Mouse (Mus musculus) intestine, embryonic 16.5 days (tissue): ENCODE results near the gene Bri3. TPM values are rescaled to one million over a fixed set of nuclear protein-coding genes. Genes with fewer than 3 reads are reported as not detected.

Source experiments
- ATAC-seq: fragments of 200-750 bp; cut with Nextera tagmentation; 2 replicates; pipeline ENCODE4 v1.8.0; 2017; ENCODE audit warnings: moderate TSS enrichment, moderate library complexity
- H3K27ac ChIP-seq: fragments of 300-500 bp; sonication (generic); 2 replicates; pipeline ENCODE4 v1.5.1; 2014; ENCODE audit warnings: mild to moderate bottlenecking, low read length
- H3K27me3 ChIP-seq: fragments of 300-500 bp; sonication (generic); replicated peaks from 2 replicates; pipeline ENCODE4 v1.6.1; 2014; ENCODE audit warnings: low read length, control low read depth, mixed read lengths; ENCODE audit not compliant: control insufficient read depth, insufficient read depth
- H3K36me3 ChIP-seq: fragments of 300-500 bp; sonication (generic); 2 replicates; pipeline ENCODE4 v1.6.1; 2014; ENCODE audit warnings: low read length, control low read depth; ENCODE audit not compliant: control insufficient read depth, insufficient read depth
- H3K4me1 ChIP-seq: fragments of 300-500 bp; sonication (generic); 2 replicates; pipeline ENCODE4 v1.6.1; 2014; ENCODE audit warnings: low read length, control low read depth, mixed read lengths; ENCODE audit not compliant: control insufficient read depth, insufficient read depth
- H3K4me2 ChIP-seq: fragments of 300-500 bp; sonication (generic); 2 replicates; pipeline ENCODE4 v1.6.1; 2014; ENCODE audit warnings: low read depth, low read length, control low read depth
- H3K4me3 ChIP-seq: fragments of 300-500 bp; sonication (generic); 2 replicates; pipeline ENCODE4 v1.5.1; 2014; ENCODE audit warnings: mild to moderate bottlenecking, low read length
- H3K9ac ChIP-seq: fragments of 300-500 bp; sonication (generic); 2 replicates; pipeline ENCODE4 v1.6.1; 2014; ENCODE audit warnings: low read depth, low read length
- H3K9me3 ChIP-seq: fragments of 300-500 bp; sonication (generic); 2 replicates; pipeline ENCODE4 v1.6.1; 2016; ENCODE audit warnings: low read length, control low read depth; ENCODE audit not compliant: control insufficient read depth
- WGBS: fragments of 180-500 bp; shearing (Covaris S2); extraction: QIAGEN DNeasy Blood & Tissue Kit; methylation state at CpG from one replicate; pipeline ENCODE4 v1.1.7; 2014; 5-methylcytosine and 5-hydroxymethylcytosine counted together
- polyA plus RNA-seq: library from polyadenylated mRNA; unstranded; fragments of >200 nt; fragmentation: Nextera tagmentation; extraction: Ambion mirVana; gene quantifications from 2 replicates; pipeline ENCODE4 v1.2.1, GENCODE M21; 2015

The Bri3 gene
- polyA plus RNA-seq, 1 experiment from 2014 or later = 111 TPM

DNA sequence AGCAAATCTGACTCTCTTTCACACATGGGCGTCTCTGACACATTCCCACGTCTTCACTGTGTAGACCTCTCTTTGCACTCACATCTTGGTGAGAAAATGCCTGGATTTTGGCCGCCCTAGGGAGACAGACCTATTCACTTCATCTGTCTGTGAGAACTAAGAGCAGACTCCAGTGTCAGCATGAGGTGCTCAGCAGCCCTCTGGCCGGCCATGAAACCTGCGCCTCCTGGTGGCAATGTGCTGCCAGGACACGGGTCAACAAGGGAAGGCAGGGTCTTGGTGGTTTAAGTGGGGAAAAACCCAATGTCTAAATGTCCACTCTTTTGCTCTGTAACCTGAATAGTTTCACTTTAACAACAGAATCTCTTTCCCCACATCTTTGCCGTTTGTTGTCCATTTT, 29.8 kb upstream of the Bri3 start:
- 31% methylated on average over 7 of the region's 7 CpGs for WGBS
- no peak overlapping the region for H3K27ac ChIP-seq
- ATAC-seq = no peak
- no peaks in the 10 kb centered on the region for H3K27me3 ChIP-seq
- peaks cover 5% of the 10 kb centered on the region; the same call in 1 of the 2 replicates for H3K36me3 ChIP-seq
- no peaks in the 10 kb centered on the region for H3K9me3 ChIP-seq
- H3K4me2 ChIP-seq = no peak overlapping the region
- H3K4me3 ChIP-seq = no peak overlapping the region
- no peak overlapping the region for H3K9ac ChIP-seq
- no peaks in the 10 kb centered on the region for H3K4me1 ChIP-seq

DNA sequence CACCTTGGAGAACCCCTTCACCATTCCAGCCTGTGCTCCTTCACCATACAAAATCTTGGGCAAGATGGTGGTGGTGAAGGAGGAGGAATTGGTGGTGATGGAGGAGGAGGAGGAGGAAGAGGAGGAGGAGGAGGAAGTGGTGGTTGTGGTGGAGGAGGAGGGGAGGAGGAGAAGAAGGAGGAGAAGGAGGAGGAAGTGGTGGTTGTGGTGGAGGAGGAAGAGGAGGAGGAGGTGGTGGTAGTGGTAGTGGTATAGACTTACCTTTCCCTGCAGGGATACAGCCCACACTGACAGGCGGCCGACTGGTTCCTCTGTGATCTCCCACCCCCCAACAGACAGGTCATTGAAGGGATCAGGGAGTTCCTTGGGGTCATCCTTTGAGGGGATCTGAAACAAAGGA, 28.2 kb upstream of the Bri3 start:
- Histone ChIP-seq H3K9ac (no peak overlapping the region), H3K36me3 (0 out of 2 replicates have a peak, but pooled peaks cover 5% of the 10 kb centered on the region), H3K4me3 (no peak overlapping the region), H3K27ac (no peak overlapping the region), H3K27me3 (no peaks in the 10 kb centered on the region), H3K4me1 (no peaks in the 10 kb centered on the region), H3K4me2 (no peak overlapping the region), H3K9me3 (no peaks in the 10 kb centered on the region)
- no peak for ATAC-seq
- 86% methylated on average over 2 of the region's 2 CpGs for WGBS

- Histone ChIP-seq H3K9ac (no peak overlapping the region), H3K4me3 (no peak overlapping the region), H3K27me3 (no peaks in the 10 kb centered on the region), H3K27ac (no peak overlapping the region), H3K9me3 (no peaks in the 10 kb centered on the region), H3K4me2 (no peak overlapping the region), H3K4me1 (peaks cover 6% of the 10 kb centered on the region; the same call in 1 of the 2 replicates), H3K36me3 (0 out of 2 replicates have a peak, but pooled peaks cover 5% of the 10 kb centered on the region)
- 88% methylated on average over 7 of the region's 7 CpGs for WGBS
- no peak for ATAC-seq
These were observed 26.2 kb upstream of the Bri3 start for GRCm38 (mm10) chr5:144218061-144218460.

- Histone ChIP-seq H3K36me3 (no peaks in the 10 kb centered on the region), H3K27ac (no peak overlapping the region), H3K9me3 (no peaks in the 10 kb centered on the region), H3K27me3 (no peaks in the 10 kb centered on the region), H3K4me1 (peaks cover 6% of the 10 kb centered on the region; the same call in 1 of the 2 replicates), H3K9ac (no peak overlapping the region), H3K4me3 (no peak overlapping the region), H3K4me2 (no peak overlapping the region)
- ATAC-seq = no peak
- 80% methylated on average over 12 of the region's 12 CpGs for WGBS
These were observed 24.9 kb upstream of the Bri3 start for GRCm38 (mm10) chr5:144219306-144219705.

DNA sequence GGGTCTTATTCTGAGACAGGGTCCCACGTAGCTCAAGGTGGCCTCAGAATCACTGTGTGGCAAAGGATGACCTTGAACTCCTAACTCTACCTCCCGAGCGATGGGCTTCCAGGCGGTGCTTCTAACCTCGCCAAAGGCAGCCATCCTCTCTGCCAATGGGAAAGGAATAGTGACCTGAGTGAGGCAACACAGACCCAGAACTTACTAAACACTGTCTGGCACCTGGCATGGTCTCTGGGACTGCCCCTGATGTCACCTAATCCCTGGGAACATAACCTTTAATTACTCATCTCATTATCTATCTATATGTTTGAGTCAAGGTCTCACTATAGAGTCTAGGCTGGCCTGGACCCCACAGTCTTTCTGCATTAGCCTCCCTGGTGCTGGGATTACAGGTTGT, 24.3 kb upstream of the Bri3 start:
- no peaks in the 10 kb centered on the region for H3K9me3 ChIP-seq
- peaks cover 6% of the 10 kb centered on the region; the same call in 1 of the 2 replicates for H3K4me1 ChIP-seq
- H3K27me3 ChIP-seq = no peaks in the 10 kb centered on the region
- no peak overlapping the region for H3K4me3 ChIP-seq
- H3K36me3 ChIP-seq = no peaks in the 10 kb centered on the region
- H3K27ac ChIP-seq = no peak overlapping the region
- H3K4me2 ChIP-seq = no peak overlapping the region
- no peak for ATAC-seq
- WGBS = 83% methylated on average over 5 of the region's 5 CpGs
- no peak overlapping the region for H3K9ac ChIP-seq

DNA sequence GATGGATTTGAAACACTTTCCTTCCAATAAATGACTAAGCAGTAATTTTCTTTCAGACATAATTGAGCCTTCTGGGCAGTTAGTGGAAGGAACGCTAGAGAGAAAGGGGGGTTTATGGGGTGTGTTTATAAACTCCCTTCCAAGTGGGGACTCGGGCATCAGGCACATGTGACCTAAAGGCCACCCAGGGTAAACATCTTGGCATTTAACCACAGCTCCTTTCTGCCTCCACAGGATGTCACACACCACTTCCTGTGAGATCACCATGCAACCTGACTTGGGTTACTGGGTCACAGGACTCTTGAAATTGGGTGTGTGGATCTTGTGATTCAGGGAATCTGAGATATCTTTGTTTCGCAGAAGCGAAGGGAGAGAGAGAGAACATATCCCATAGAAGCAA, 22.9 kb upstream of the Bri3 start:
- Histone ChIP-seq H3K27ac (no peak overlapping the region), H3K9ac (no peak overlapping the region), H3K4me1 (peaks cover 6% of the 10 kb centered on the region; the same call in 1 of the 2 replicates), H3K36me3 (no peaks in the 10 kb centered on the region), H3K27me3 (no peaks in the 10 kb centered on the region), H3K4me3 (no peak overlapping the region), H3K9me3 (no peaks in the 10 kb centered on the region), H3K4me2 (no peak overlapping the region)
- ATAC-seq = no peak
- 63% methylated on average over 4 of the region's 4 CpGs for WGBS

DNA sequence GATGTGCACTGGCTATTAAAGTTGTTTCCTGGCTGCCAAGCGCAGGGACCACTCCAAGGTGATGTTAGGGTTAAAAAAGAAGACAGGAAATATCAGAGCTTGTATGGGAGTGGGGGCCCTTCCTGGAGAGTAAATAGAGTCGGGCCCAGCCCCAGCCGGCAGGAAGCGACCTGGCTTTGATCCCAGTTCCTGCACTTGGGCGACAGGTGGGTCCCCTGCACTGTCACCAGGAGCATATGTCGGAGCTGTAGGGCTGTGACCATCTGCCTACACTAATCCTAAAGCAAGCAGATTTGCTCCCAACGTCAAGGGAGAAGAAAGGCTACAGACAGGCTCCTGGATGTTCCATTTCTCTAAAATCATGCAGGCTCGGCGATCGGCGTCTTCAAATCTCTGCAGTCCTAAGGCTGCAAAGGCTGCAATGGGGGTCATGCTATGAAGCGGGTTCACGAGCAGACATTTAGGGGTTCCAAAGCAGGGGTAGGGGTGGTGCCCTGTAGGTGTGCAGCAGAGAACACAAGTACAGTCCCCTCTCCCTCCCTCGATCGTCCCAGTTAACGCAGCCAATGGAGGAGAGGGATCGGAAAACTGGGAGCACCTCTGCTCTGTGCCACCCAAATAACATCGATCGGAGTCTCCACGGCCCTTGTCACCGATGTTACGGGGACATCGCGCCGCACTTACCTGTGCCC, 21.3 kb upstream of the Bri3 start:
- under 1% methylated on average over 25 of the region's 25 CpGs for WGBS
- Histone ChIP-seq H3K36me3 (no peaks in the 10 kb centered on the region), H3K9ac (peak overlapping the region; percentile 69), H3K27me3 (no peaks in the 10 kb centered on the region), H3K9me3 (no peaks in the 10 kb centered on the region), H3K4me2 (peak overlapping the region; percentile 81), H3K4me1 (peaks cover 6% of the 10 kb centered on the region; the same call in 1 of the 2 replicates), H3K4me3 (peak overlapping the region; percentile 61), H3K27ac (peak overlapping the region; percentile 75)
- ATAC-seq = peak; percentile 63

GRCm38 (mm10) chr5:144223503-144223862, 20.8 kb upstream of the Bri3 start, which contains the start of gene Tecpr1:
Tecpr1 (minus strand) TSS chr5:144223615.
- Histone ChIP-seq H3K27me3 (no peaks in the 10 kb centered on the region), H3K27ac (peak within 1 kb of the TSS; percentile 75), H3K4me1 (peaks cover 6% of the 10 kb centered on the region; the same call in 1 of the 2 replicates), H3K36me3 (no peaks in the 10 kb centered on the region), H3K9ac (peak within 1 kb of the TSS; percentile 69), H3K9me3 (no peaks in the 10 kb centered on the region), H3K4me3 (peak within 1 kb of the TSS; percentile 61), H3K4me2 (peak within 1 kb of the TSS; percentile 81)
- under 1% methylated on average over 27 of the region's 37 CpGs for WGBS
- ATAC-seq = peak; percentile 98

GRCm38 (mm10) chr5:144223899-144224816, 20.1 kb upstream of the Bri3 start:
- H3K4me1 ChIP-seq = peaks cover 6% of the 10 kb centered on the region; the same call in 1 of the 2 replicates
- WGBS = 27% methylated on average over 18 of the region's 18 CpGs
- ATAC-seq = 0 out of 2 replicates have a peak, but pooled peaks have one; percentile 20

More at GRCm38 (mm10) chr5:144223899-144224816, 20.1 kb upstream of the Bri3 start:
- no peaks in the 10 kb centered on the region for H3K27me3 ChIP-seq
- peak overlapping the region; percentile 81 for H3K4me2 ChIP-seq
- peak overlapping the region; percentile 25; the same call in 1 of the 2 replicates for H3K27ac ChIP-seq
- H3K9me3 ChIP-seq = no peaks in the 10 kb centered on the region
- peak overlapping the region; percentile 61 for H3K4me3 ChIP-seq
- H3K36me3 ChIP-seq = no peaks in the 10 kb centered on the region
- H3K9ac ChIP-seq = peak overlapping the region; percentile 69
